Mouse (Mus musculus) forebrain, embryonic 16.5 days (tissue): ENCODE measurements around the gene Gatc. TPM values are rescaled to one million over a fixed set of nuclear protein-coding genes. Genes with fewer than 3 reads are reported as not detected.
"Not testable (repeated sequence)": the region's sequence is repeated elsewhere in the genome, so short reads cannot be mapped to it uniquely, and the experiment has no call there.

Experiments
- ATAC-seq: fragments of 200-750 bp; cut with Nextera tagmentation; 2 replicates; pipeline ENCODE4 v1.8.0; 2017; ENCODE audit warnings: mild to moderate bottlenecking, moderate library complexity
- H3K27ac ChIP-seq: fragments of 300-500 bp; sonication (generic); 2 replicates; pipeline ENCODE4 v1.5.1; 2014; ENCODE audit warnings: low read length, control low read depth
- H3K27me3 ChIP-seq: fragments of 300-500 bp; sonication (generic); replicated peaks from 2 replicates; pipeline ENCODE4 v1.6.1; 2014; ENCODE audit warnings: low read length; ENCODE audit not compliant: control insufficient read depth, insufficient read depth
- H3K36me3 ChIP-seq: fragments of 300-500 bp; sonication (generic); 2 replicates; pipeline ENCODE4 v1.6.1; 2014; ENCODE audit not compliant: control insufficient read depth, insufficient read depth
- H3K4me1 ChIP-seq: fragments of 300-500 bp; sonication (generic); replicated peaks from 2 replicates; pipeline ENCODE4 v1.6.1; 2014; ENCODE audit warnings: low read length; ENCODE audit not compliant: control insufficient read depth, insufficient read depth
- H3K4me2 ChIP-seq: fragments of 300-500 bp; sonication (generic); 2 replicates; pipeline ENCODE4 v1.6.1; 2014; ENCODE audit warnings: mild to moderate bottlenecking, low read length, control low read depth
- H3K4me3 ChIP-seq: fragments of 300-500 bp; sonication (generic); replicated peaks from 2 replicates; pipeline ENCODE4 v1.5.1; 2014; ENCODE audit warnings: mild to moderate bottlenecking, low read length, control low read depth
- H3K9ac ChIP-seq: fragments of 300-500 bp; sonication (generic); replicated peaks from 2 replicates; pipeline ENCODE4 v1.6.1; 2014; ENCODE audit warnings: low read depth, low read length, control low read depth
- H3K9me3 ChIP-seq: fragments of 300-500 bp; sonication (generic); 2 replicates; pipeline ENCODE4 v1.6.1; 2016; ENCODE audit warnings: low read length; ENCODE audit not compliant: control insufficient read depth
- WGBS: fragments of 180-500 bp; shearing (Covaris S2); extraction: QIAGEN DNeasy Blood & Tissue Kit; methylation state at CpG from one replicate; pipeline ENCODE4 v1.1.7; 2014; 5-methylcytosine and 5-hydroxymethylcytosine counted together
- polyA plus RNA-seq: library from polyadenylated mRNA; unstranded; fragments of >200 nt; fragmentation: Nextera tagmentation; extraction: Ambion mirVana; gene quantifications from 2 replicates; pipeline ENCODE4 v1.2.1, GENCODE M21; 2015

Gene Gatc
- 35.9 and 40.7 TPM in 2 replicates for polyA plus RNA-seq

GRCm38 (mm10) chr5:115340577-115341313, at the start of gene Gatc, which contains the start of gene Triap1:
Gene Gatc, minus strand, starts transcription at chr5:115341178.
Gene Triap1, plus strand, starts transcription at chr5:115341225.
- peak within 1 kb of the TSS; percentile 78 for H3K27ac ChIP-seq
- peaks cover 15% of the 10 kb centered on the region for H3K4me1 ChIP-seq
- peak within 1 kb of the TSS; percentile 81 for H3K4me2 ChIP-seq
- ATAC-seq: peak; percentile 93
- peak within 1 kb of the TSS; percentile 98 for H3K4me3 ChIP-seq
- H3K9me3 ChIP-seq: no peaks in the 10 kb centered on the region
- H3K36me3 ChIP-seq: peaks cover 26% of the 10 kb centered on the region
- no peaks in the 10 kb centered on the region for H3K27me3 ChIP-seq
- peak within 1 kb of the TSS; percentile 96 for H3K9ac ChIP-seq
- under 1% methylated on average over 62 of the region's 62 CpGs for WGBS

DNA sequence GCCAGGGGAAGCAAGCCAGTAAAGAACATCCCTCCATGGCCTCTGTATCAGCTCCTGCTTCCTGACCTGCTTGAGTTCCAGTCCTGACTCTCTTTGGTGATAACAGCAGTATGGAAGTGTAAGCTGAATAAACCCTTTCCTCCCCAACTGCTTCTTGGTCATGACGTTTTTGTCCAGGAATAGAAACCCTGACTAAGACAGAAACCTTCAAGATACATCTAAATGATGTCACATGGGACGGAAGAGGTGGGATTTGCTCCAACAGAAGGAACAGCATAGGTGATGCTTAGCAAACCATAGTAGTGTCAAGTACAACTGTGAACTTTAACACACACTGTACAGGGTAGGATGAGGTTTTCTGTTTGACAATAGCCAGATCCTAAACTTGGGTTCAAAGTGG, 37.9 kb upstream of the Gatc start:
- H3K4me2 ChIP-seq, H3K27me3 ChIP-seq, H3K9ac ChIP-seq, H3K4me3 ChIP-seq, H3K27ac ChIP-seq, H3K4me1 ChIP-seq, H3K36me3 ChIP-seq, ATAC-seq, H3K9me3 ChIP-seq: not testable (repeated sequence)
- WGBS: 83% methylated on average over 2 of the region's 2 CpGs

GRCm38 (mm10) chr5:115375436-115375835, 34.5 kb upstream of the Gatc start:
- H3K4me3 ChIP-seq: no peak overlapping the region
- H3K9me3 ChIP-seq: no peaks in the 10 kb centered on the region
- WGBS: 91% methylated on average over 2 of the region's 2 CpGs
- ATAC-seq: no peak
- H3K4me2 ChIP-seq: no peak overlapping the region
- peaks cover 10% of the 10 kb centered on the region for H3K4me1 ChIP-seq
- H3K27me3 ChIP-seq: no peaks in the 10 kb centered on the region
- no peak overlapping the region for H3K9ac ChIP-seq
- H3K36me3 ChIP-seq: no peaks in the 10 kb centered on the region
- no peak overlapping the region for H3K27ac ChIP-seq

GRCm38 (mm10) chr5:115374204-115374820, 33.3 kb upstream of the Gatc start:
- 5% methylated on average over 11 of the region's 11 CpGs for WGBS
- Histone ChIP-seq H3K9ac (peak overlapping the region; percentile 59), H3K27ac (0 out of 2 replicates have a peak overlapping the region, but pooled peaks have one; percentile 35)

GRCm38 (mm10) chr5:115373441-115374203, 32.6 kb upstream of the Gatc start:
- H3K27ac ChIP-seq: peak overlapping the region; percentile 39
- peak overlapping the region; percentile 62 for H3K4me2 ChIP-seq
- H3K27me3 ChIP-seq: no peaks in the 10 kb centered on the region

More at GRCm38 (mm10) chr5:115374204-115374820, 33.3 kb upstream of the Gatc start:
- ATAC-seq: no peak
- H3K27me3 ChIP-seq: no peaks in the 10 kb centered on the region
- no peaks in the 10 kb centered on the region for H3K9me3 ChIP-seq
- H3K4me3 ChIP-seq: peak overlapping the region; percentile 38
- no peaks in the 10 kb centered on the region for H3K36me3 ChIP-seq
- H3K4me2 ChIP-seq: peak overlapping the region; percentile 62
- peaks cover 10% of the 10 kb centered on the region for H3K4me1 ChIP-seq

DNA sequence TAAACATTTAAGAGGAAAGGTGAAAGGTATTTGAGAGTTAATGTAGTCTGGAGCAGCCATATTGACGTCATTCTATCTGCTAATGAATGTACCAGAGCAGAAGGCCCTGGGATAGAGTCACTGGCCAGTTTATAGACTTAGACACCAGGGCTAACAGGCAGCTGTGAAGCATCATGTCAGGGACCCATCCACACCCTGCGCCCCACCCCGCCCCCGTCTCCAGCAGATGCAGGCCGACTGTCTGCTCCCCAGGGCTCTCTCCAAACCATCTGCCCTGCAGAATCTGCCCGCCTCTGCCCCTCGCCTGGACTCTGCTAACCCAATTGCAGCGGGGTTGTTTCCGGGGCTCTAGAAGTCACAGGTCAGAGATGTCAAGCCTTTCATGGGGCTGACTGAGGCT, 30.8 kb upstream of the Gatc start:
- no peak overlapping the region for H3K4me2 ChIP-seq
- H3K36me3 ChIP-seq: no peaks in the 10 kb centered on the region
- H3K4me3 ChIP-seq: no peak overlapping the region
- WGBS: 72% methylated on average over 9 of the region's 9 CpGs
- H3K27ac ChIP-seq: no peak overlapping the region
- ATAC-seq: no peak
- H3K27me3 ChIP-seq: no peaks in the 10 kb centered on the region
- H3K9me3 ChIP-seq: no peaks in the 10 kb centered on the region
- no peak overlapping the region for H3K9ac ChIP-seq
- peaks cover 10% of the 10 kb centered on the region for H3K4me1 ChIP-seq

More at GRCm38 (mm10) chr5:115373441-115374203, 32.6 kb upstream of the Gatc start:
- no peaks in the 10 kb centered on the region for H3K36me3 ChIP-seq
- peak overlapping the region; percentile 38 for H3K4me3 ChIP-seq
- ATAC-seq: peak; percentile 94
- no peaks in the 10 kb centered on the region for H3K9me3 ChIP-seq
- peak overlapping the region; percentile 59 for H3K9ac ChIP-seq
- 4% methylated on average over 26 of the region's 26 CpGs for WGBS
- peaks cover 10% of the 10 kb centered on the region for H3K4me1 ChIP-seq

GRCm38 (mm10) chr5:115364782-115365181, 23.8 kb upstream of the Gatc start:
- no peak for ATAC-seq
- Histone ChIP-seq H3K36me3 (no peaks in the 10 kb centered on the region), H3K27ac (no peak overlapping the region), H3K4me3 (no peak overlapping the region), H3K4me2 (no peak overlapping the region), H3K27me3 (no peaks in the 10 kb centered on the region), H3K9me3 (no peaks in the 10 kb centered on the region), H3K9ac (no peak overlapping the region), H3K4me1 (no peaks in the 10 kb centered on the region)
- WGBS: 94% methylated on average over 4 of the region's 4 CpGs

DNA sequence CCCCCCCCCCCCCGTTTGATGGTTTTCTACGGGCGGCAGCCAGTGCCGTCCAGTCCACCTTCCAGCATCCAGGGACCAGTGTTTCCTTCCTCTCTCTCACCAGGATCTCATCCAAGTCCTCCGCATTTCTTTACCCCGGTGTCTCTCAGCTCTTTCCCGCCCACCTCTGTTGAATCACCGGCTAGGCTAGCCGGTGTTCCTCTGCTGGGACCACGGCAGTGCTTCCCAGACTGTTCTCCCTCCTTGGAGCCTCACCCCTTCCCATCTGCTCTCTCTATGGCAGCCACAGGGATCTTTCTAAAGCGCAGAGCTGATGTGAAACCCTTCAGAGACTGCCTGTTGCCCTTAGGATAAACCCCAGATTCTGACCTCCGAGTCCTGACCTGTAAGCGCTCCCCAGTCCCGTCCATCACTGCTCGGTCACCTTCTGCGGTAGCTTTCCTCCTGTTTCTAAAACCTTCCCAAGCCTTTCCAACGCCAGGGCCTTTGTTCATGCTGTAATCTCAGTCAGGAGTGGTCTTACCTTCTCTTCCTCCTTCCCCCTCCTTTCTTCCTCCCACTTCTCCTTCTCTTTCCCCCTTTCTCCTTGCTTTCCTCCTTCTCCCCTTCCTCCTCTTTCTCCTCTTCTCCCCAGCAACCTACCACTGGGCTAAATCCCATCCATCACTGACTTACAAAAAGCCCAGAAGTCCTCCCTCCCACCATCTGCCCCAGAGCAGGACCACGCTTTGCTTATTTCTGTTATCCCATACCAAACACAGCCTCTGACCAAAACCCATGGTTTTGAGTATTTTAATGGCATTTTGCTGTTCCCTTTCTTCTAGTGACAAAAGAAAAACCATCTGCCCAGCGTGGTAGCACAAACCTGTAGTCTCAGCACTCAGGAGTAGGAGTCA, 22.1 kb upstream of the Gatc start:
- H3K27me3 ChIP-seq: no peaks in the 10 kb centered on the region
- 27% methylated on average over 16 of the region's 19 CpGs for WGBS
- no peaks in the 10 kb centered on the region for H3K36me3 ChIP-seq
- no peak overlapping the region for H3K4me3 ChIP-seq
- H3K9me3 ChIP-seq: no peaks in the 10 kb centered on the region
- no peaks in the 10 kb centered on the region for H3K4me1 ChIP-seq
- H3K9ac ChIP-seq: 0 out of 2 replicates have a peak overlapping the region, but pooled peaks have one; percentile 32
- H3K27ac ChIP-seq: no peak overlapping the region
- ATAC-seq: no peak
- H3K4me2 ChIP-seq: no peak overlapping the region
